Mouse (Mus musculus) mature B cell (primary cell): Measurements from ENCODE around the gene Tmem63a.

Source experiments
- in situ Hi-C: fragments of 300-500 bp; cut with MboI; formaldehyde crosslinking; loops from 2 replicates; pipeline ENCODE4 v1.14.3; 2019

The Tmem63a gene

GRCm38 (mm10) chr1:181008266-181008665 lies 66.1 kb downstream of the Tmem63a start:
- in situ Hi-C loops = no loop called here

GRCm38 (mm10) chr1:181009011-181009590 lies 67.0 kb downstream of the Tmem63a start:
- in situ Hi-C loops = no loop called here

GRCm38 (mm10) chr1:181009754-181010153 lies 67.6 kb downstream of the Tmem63a start:
- in situ Hi-C loops = no loop called here

- in situ Hi-C loops = no loop called here
Measured at GRCm38 (mm10) chr1:181010171-181010932, 68.2 kb downstream of the Tmem63a start.

- in situ Hi-C loops = no loop called here
Measured at GRCm38 (mm10) chr1:181011601-181012000, 69.5 kb downstream of the Tmem63a start.

GRCm38 (mm10) chr1:181012416-181012815 lies 70.3 kb downstream of the Tmem63a start:
- in situ Hi-C loops = no loop called here

- in situ Hi-C loops = no loop called here
Measured at GRCm38 (mm10) chr1:181013446-181013845, 71.3 kb downstream of the Tmem63a start.

- in situ Hi-C loops = no loop called here
Measured at GRCm38 (mm10) chr1:181014731-181015500, 72.8 kb downstream of the Tmem63a start.

GRCm38 (mm10) chr1:181015558-181015957 lies 73.4 kb downstream of the Tmem63a start:
- in situ Hi-C loops = no loop called here

- in situ Hi-C loops = no loop called here
Measured at GRCm38 (mm10) chr1:181016045-181016444, 73.9 kb downstream of the Tmem63a start.

GRCm38 (mm10) chr1:181016532-181017131 lies 74.5 kb downstream of the Tmem63a start:
- in situ Hi-C loops = no loop called here

GRCm38 (mm10) chr1:181017212-181017711 lies 75.1 kb downstream of the Tmem63a start:
- in situ Hi-C loops = no loop called here

GRCm38 (mm10) chr1:181017890-181018420 lies 75.8 kb downstream of the Tmem63a start:
- in situ Hi-C loops = no loop called here

- in situ Hi-C loops = no loop called here
Measured at GRCm38 (mm10) chr1:181020756-181021487, 78.8 kb downstream of the Tmem63a start, which contains the start of gene Ephx1. TSS of gene Ephx1 (minus strand) at chr1:181020904.

GRCm38 (mm10) chr1:181021488-181021865 lies 79.3 kb downstream of the Tmem63a start:
- in situ Hi-C loops = no loop called here

GRCm38 (mm10) chr1:181022265-181022664 lies 80.1 kb downstream of the Tmem63a start:
- in situ Hi-C loops = no loop called here
